Mouse (Mus musculus): ENCODE measurements around the gene Hspa1b.
"Not testable (repeated sequence)": the region's sequence is repeated elsewhere in the genome, so short reads cannot be mapped to it uniquely, and the experiment has no call there.

- TF ChIP-seq POLR2A (IDR thresholded peaks at IDR 0.05; ENCODE audit: borderline replicate concordance, insufficient read depth, low read length); CTCF (IDR thresholded peaks at IDR 0.05; ENCODE audit: borderline replicate concordance, insufficient read depth, low read depth, low read length): not testable (repeated sequence)
Measured at GRCm38 (mm10) chr17:34948721-34949552, 10.1 kb downstream of the Hspa1b start.
